Comparison of ENCODE assay signal across 10 mouse cellular contexts in genomic region chr11:116648976-116649375, GRCm38 (mm10). TPM values are rescaled to one million over a fixed set of nuclear protein-coding genes. Genes with fewer than 3 reads are reported as not detected.
DNase-seq lines count a peak whose midpoint lies in the region; ATAC-seq and TF ChIP-seq lines count a peak whose summit lies in the region.
"Had no signal": no experiment of that assay in that cellular context is flagged by ENCODE, and none has a peak within 500 bp of the region (broad histone marks: within the 10 kb centered on the region; RNA-seq: fewer than 3 reads in every experiment).

No protein-coding gene starts in this region.

- peak overlapping the region; percentile 76 for H3K27ac ChIP-seq in hindbrain, embryonic 10.5 days
- no peak overlapping the region for H3K27ac ChIP-seq in hindbrain, embryonic 13.5 days
- H3K27ac ChIP-seq in spleen, adult 2 months (ENCODE audit: insufficient read depth, low read length), result peak overlapping the region; percentile 3; the same call in 1 of the 2 replicates
- peak overlapping the region; percentile 85 for H3K27ac ChIP-seq in intestine, embryonic 15.5 days
- H3K27ac ChIP-seq: left cerebral cortex, adult 2 months had no signal

- H3K9ac ChIP-seq in hindbrain, embryonic 13.5 days, result no peak overlapping the region
- 0 out of 2 replicates have a peak overlapping the region, but pooled peaks have one; percentile 4 for H3K9ac ChIP-seq in intestine, embryonic 15.5 days

- H3K9me3 ChIP-seq in hindbrain, embryonic 10.5 days, result no peaks in the 10 kb centered on the region
- no peaks in the 10 kb centered on the region for H3K9me3 ChIP-seq in hindbrain, embryonic 13.5 days
- no peaks in the 10 kb centered on the region for H3K9me3 ChIP-seq in intestine, embryonic 15.5 days

- WGBS in hindbrain, embryonic 10.5 days, result 64% methylated on average over 10 of the region's 10 CpGs
- 71% methylated on average over 10 of the region's 10 CpGs for WGBS in hindbrain, embryonic 13.5 days
- WGBS in spleen, adult 2 months, result 81% methylated on average over 10 of the region's 10 CpGs
- WGBS in intestine, embryonic 15.5 days, result 74% methylated on average over 10 of the region's 10 CpGs

- peaks cover 82% of the 10 kb centered on the region for H3K4me1 ChIP-seq in hindbrain, embryonic 10.5 days (replicated peaks)
- peaks cover 38% of the 10 kb centered on the region for H3K4me1 ChIP-seq in hindbrain, embryonic 13.5 days (replicated peaks)
- H3K4me1 ChIP-seq in spleen, adult 2 months (ENCODE audit: control insufficient read depth, insufficient read depth, insufficient read length), result peaks cover 4% of the 10 kb centered on the region; the same call in 1 of the 2 replicates
- peaks cover 44% of the 10 kb centered on the region for H3K4me1 ChIP-seq in intestine, embryonic 15.5 days (replicated peaks)

- H3K4me3 ChIP-seq in hindbrain, embryonic 10.5 days, result no peak overlapping the region
- H3K4me3 ChIP-seq in hindbrain, embryonic 13.5 days, result no peak overlapping the region
- H3K4me3 ChIP-seq in spleen, adult 2 months (ENCODE audit: extremely low read depth, insufficient read depth, insufficient read length), result no peak overlapping the region
- no peak overlapping the region for H3K4me3 ChIP-seq in intestine, embryonic 15.5 days (replicated peaks)
- H3K4me3 ChIP-seq: left cerebral cortex, adult 2 months had no signal

- no peak for ATAC-seq in hindbrain, embryonic 13.5 days (ENCODE audit: low FRiP score)
- ATAC-seq in intestine, embryonic 15.5 days, result no peak
- ATAC-seq: inflammation-experienced regulatory T-cells, adult 6 months had no signal

- H3K27me3 ChIP-seq in hindbrain, embryonic 10.5 days (ENCODE audit: insufficient read depth, poor library complexity, severe bottlenecking), result peaks cover 74% of the 10 kb centered on the region
- H3K27me3 ChIP-seq in hindbrain, embryonic 13.5 days, result peaks cover 50% of the 10 kb centered on the region
- H3K27me3 ChIP-seq in spleen, adult 2 months (ENCODE audit: control insufficient read depth, insufficient read depth, low read length), result peaks cover 8% of the 10 kb centered on the region
- peaks cover 21% of the 10 kb centered on the region for H3K27me3 ChIP-seq in intestine, embryonic 15.5 days (replicated peaks)

- TF ChIP-seq CTCF in spleen, adult 2 months (IDR thresholded peaks at IDR 0.05; ENCODE audit: extremely low read depth, insufficient read depth, insufficient read length, insufficient replicate concordance), result no peak

- H3K36me3 ChIP-seq in hindbrain, embryonic 10.5 days, result no peaks in the 10 kb centered on the region
- H3K36me3 ChIP-seq in hindbrain, embryonic 13.5 days, result peaks cover 5% of the 10 kb centered on the region
- H3K36me3 ChIP-seq in spleen, adult 2 months (ENCODE audit: control insufficient read depth, insufficient read depth, low read length), result no peaks in the 10 kb centered on the region
- H3K36me3 ChIP-seq in intestine, embryonic 15.5 days, result no peaks in the 10 kb centered on the region

- H3K4me2 ChIP-seq in hindbrain, embryonic 13.5 days, result no peak overlapping the region
- no peak overlapping the region for H3K4me2 ChIP-seq in intestine, embryonic 15.5 days (replicated peaks)

- no peak for TF ChIP-seq POLR2A in spleen, adult 2 months (IDR thresholded peaks at IDR 0.05; ENCODE audit: low read depth, low read length)

- DNase-seq in hindbrain, embryonic 10.5 days (ENCODE audit: low spot score), result no peak
- DNase-seq in spleen, adult 2 months (ENCODE audit: low read depth in 1 of 2, low spot score in 2 of 2), result no peak
- DNase-seq in spleen, adult 12 weeks (ENCODE audit: low spot score), result no peak
- DNase-seq in layer of hippocampus, adult 9-10 months (ENCODE audit: low spot score), result no peak
- DNase-seq in right cerebral cortex, postnatal 36 days (ENCODE audit: low spot score in 2 of 2), result no peak
- DNase-seq: thymus, postnatal 14 days had no signal

RNA-seq across cellular contexts. Expression of gene Prcd, which starts 4.4 kb away (rescaled TPM):
- polyA plus RNA-seq in hindbrain, embryonic 10.5 days (2016; fragmentation: Nextera tagmentation; extraction: Ambion mirVana), result 0.47 and 1.2 TPM in 2 replicates
- polyA plus RNA-seq in hindbrain, embryonic 13.5 days (2015; fragmentation: Nextera tagmentation; extraction: Ambion mirVana), result 1.2 and 1.4 TPM in 2 replicates
- 0.35 and 0.72 TPM in 2 replicates for polyA plus RNA-seq in spleen, adult 2 months (2012; rRNA removed)
- 1.0 and 1.3 TPM in 2 replicates for polyA plus RNA-seq in intestine, embryonic 15.5 days (2015; fragmentation: Nextera tagmentation; extraction: Ambion mirVana)
- polyA plus RNA-seq: inflammation-experienced regulatory T-cells, adult 6 months had no signal

RNA-seq across cellular contexts. Expression of gene Cygb, which starts 5.1 kb away (rescaled TPM):
- polyA plus RNA-seq in hindbrain, embryonic 10.5 days (2016; fragmentation: Nextera tagmentation; extraction: Ambion mirVana), result 3.5 and 3.8 TPM in 2 replicates
- polyA plus RNA-seq in hindbrain, embryonic 13.5 days (2015; fragmentation: Nextera tagmentation; extraction: Ambion mirVana), result 16.4 and 18.1 TPM in 2 replicates
- 10.0 and 14.2 TPM in 2 replicates for polyA plus RNA-seq in spleen, adult 2 months (2012; rRNA removed)
- 12.5 and 12.9 TPM in 2 replicates for polyA plus RNA-seq in intestine, embryonic 15.5 days (2015; fragmentation: Nextera tagmentation; extraction: Ambion mirVana)

RNA-seq across cellular contexts. Expression of gene Rhbdf2, which starts 22.2 kb away (rescaled TPM):
- 3.8 and 6.6 TPM in 2 replicates for polyA plus RNA-seq in hindbrain, embryonic 10.5 days (2016; fragmentation: Nextera tagmentation; extraction: Ambion mirVana)
- 1.8 and 2.1 TPM in 2 replicates for polyA plus RNA-seq in hindbrain, embryonic 13.5 days (2015; fragmentation: Nextera tagmentation; extraction: Ambion mirVana)
- 84.5 and 91.2 TPM in 2 replicates for polyA plus RNA-seq in spleen, adult 2 months (2012; rRNA removed)
- polyA plus RNA-seq in intestine, embryonic 15.5 days (2015; fragmentation: Nextera tagmentation; extraction: Ambion mirVana), result 8.4 and 8.9 TPM in 2 replicates
